Mouse (Mus musculus) embryonic fibroblast, embryonic 13.5 days (primary cell): ENCODE data around the gene Unc13d.

ENCODE experiments used
- CTCF ChIP-seq: IDR thresholded peaks from 2 replicates; pipeline ENCODE4 v1.5.1; 2011; ENCODE audit warnings: mild to moderate bottlenecking, control low read depth, low read length, moderate library complexity, borderline replicate concordance; ENCODE audit not compliant: insufficient read depth
- POLR2A ChIP-seq: IDR thresholded peaks from 2 replicates; pipeline ENCODE4 v1.6.1; 2011; ENCODE audit warnings: low read depth, mild to moderate bottlenecking, control low read depth, low read length, moderate library complexity

DNA sequence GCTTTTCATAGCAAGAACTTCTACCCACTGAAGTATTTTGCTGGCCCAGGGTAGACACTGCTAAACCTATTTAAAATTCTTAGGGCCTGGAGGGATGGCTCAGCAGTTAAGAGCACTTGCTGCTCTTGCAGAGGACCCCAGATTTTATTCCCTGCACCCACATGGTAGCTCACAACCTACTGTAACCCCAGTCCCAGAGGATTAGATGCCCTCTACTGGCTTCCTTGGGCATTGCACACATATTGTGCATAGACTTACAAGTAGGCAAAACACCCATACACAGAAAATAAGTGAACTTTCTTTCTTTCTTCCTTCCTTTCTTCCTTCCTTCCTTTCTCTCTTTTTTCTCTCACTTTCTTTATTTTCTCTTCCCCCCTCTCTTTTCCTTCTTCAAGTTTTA lies 40.1 kb upstream of the Unc13d start:
- TF ChIP-seq POLR2A (no peak), CTCF (no peak)
